Mouse (Mus musculus): ENCODE measurements around the gene Frmpd2.

The Frmpd2 gene

DNA sequence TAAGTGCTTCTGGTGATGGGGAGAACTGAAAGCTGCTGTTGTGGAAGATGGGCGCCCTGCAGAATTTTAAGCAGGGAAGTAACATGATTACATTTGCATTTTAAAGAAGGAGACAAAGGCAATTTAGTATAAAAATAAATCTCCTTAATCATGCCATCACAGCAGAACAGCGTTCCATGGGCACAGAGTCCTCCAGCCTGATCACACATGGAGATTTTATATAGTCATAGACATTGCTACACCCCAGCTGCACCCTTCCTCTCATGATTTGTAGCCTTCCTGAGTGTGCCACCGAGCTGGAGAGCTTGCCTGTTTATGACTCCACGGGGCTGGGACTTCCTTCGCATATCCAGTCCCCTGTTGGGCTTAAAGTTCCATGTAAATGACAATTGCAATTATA lies 42.4 kb downstream of the Frmpd2 start:
- no peak for DNase-seq

DNA sequence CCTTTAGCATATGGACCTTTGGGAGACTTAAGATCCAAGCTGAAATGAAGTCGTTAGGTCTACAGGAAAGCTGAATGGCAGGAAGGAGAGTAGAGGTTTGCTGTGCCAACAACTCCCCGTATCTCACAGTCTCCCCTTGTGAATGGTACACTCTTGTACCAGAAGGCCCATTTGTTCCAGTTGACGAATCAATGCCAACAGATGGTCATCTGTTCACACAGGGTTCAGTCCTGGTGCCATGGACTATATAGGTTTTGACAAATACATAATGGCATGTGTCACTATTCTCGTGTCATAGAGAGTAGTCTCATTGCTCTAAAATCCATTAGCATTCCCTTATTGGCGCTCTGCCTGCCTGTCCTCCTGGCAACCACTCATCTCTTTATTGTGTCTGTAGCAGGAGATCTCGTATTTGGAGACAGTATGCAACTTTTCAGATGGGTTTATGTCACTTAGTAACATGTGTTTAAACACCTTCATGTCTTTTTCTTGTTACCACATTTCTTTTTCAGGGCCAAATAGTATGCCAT lies 43.3 kb downstream of the Frmpd2 start:
- no peak for DNase-seq

DNA sequence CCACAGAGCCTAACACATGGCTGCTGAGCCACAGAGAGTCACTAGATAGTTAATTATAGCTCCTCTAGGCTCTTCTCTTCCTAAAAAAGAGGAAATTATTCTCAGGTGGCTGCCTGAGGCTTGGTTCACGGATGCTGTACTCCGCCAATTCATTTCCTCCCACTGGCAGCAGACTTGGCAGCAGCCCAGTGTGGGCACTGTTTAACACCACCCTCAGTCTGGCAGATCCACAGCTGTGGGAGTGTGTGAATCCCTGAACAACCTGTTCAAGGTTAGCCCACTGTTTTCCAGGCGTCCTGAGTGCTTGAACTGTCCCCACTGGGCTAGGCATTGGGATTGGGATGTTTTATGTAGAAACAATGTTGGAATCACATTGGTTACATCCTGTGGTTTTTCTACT lies 50.0 kb downstream of the Frmpd2 start:
- no peak for DNase-seq

DNA sequence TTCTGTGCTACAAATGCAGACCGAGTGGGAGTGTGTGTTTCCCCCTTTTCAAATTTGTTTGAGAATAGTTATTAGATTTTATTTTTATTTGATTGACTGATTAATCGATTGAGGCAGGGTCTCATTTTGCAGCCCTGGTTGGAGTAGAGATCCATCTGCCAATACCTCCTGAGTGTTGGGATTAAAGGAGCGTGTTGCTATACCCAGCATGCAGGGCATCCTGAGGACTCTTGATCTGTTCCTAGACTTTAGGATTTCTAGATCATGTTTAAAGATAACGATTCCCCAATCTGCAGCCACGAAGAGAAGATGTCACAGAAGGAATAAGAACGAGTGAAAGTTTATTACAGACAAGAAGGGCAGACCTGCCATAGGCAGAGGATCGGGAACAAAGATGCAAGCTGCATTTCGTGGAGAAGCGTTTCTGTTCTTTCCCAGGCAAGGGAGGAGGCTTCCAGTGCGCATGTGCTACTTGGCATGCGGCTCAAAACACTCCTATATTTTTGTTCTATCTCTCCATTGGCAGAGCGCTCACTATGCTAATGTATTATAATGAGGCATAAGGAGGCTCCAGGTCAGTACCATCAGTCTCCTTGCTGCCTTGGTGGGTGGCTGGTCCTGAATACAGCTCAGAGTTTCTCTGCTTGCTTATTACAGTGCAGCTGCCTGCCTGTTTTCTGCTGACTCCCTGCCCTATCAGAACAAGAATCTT lies 53.9 kb downstream of the Frmpd2 start:
- DNase-seq, result no peak

DNA sequence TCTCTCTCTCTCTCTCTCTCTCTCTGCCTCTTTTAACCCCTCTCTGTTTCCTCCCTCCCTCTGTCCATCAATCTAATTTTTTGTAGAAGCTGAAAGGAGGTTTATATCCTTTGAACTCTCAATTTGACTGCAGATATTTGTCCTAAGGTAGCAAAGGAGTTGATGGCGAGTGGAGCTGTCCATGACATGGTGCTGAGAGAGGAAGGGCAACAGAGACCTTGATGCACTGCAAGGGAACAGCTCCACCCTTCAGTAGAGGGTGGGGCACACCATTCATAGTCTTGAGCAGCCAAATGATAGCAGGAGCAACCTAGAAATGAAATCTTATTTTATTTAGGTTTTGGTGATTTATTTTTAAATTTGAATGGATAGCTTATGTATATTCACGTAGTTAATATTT lies 55.1 kb downstream of the Frmpd2 start:
- no peak for DNase-seq

DNA sequence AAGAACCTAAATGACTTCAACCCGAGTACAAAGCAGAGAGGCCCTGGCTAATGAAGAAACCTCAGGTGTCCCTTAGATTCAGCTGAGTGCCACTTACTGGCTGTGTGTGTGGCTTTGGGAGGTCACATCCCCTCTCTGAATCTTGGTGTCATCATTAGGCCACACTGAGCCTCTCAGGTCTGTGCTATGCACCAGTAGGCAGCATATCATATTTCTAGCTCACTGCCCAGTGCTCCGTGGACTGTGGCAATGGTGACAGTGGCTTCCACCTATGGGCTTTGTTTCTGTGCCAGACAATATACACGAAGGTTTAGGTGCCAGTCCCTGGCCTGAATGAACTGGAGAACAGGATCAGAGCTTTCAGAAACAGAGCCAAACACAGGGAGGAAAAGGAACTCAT lies 56.4 kb downstream of the Frmpd2 start:
- no peak for DNase-seq

DNA sequence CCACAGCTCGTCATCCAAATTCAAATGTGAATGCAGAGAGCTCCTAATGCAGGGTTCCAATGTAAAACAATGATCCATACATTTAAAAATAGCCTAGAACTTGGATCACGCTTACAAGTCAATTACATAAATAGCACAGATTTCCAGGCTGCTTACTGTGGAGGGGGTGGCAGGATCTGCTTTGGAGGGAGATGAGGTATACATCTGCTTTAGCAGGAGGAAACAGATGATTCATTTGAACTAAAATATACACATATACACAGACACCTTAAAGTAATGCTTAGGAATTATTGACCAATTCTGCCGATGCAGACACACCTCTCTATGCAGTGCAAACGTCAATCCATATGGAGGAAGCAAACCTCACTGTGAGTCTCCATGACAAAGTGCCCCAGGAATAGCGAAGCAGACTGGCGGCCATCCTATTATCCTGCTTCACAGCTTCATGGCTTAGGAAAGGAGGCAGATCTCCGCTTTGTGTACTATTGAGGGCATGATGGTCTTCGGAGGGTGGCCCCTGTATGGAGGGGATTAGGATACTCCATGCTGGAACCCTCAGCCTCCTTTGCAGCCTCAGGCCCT lies 59.9 kb downstream of the Frmpd2 start:
- DNase-seq, result no peak

DNA sequence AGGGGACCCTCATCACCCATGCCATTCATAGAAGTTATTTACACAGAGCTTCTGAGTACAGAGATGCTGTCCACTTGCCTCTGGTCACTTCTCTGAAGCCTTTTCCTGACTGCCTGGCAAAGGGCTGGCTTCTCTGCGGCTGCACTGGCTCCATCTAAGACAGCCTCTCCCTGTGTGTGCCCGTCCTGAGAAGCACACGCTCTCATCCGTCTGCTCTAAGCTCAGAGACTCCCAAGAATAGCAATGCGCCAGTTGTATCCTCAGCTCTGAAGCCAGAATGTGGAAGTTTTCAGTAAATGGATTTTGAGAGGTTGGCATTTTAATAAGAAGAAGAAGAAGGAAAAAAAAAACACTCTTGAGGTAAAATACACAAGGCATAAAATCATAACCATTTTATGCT lies 61.3 kb downstream of the Frmpd2 start:
- no peak for DNase-seq

DNA sequence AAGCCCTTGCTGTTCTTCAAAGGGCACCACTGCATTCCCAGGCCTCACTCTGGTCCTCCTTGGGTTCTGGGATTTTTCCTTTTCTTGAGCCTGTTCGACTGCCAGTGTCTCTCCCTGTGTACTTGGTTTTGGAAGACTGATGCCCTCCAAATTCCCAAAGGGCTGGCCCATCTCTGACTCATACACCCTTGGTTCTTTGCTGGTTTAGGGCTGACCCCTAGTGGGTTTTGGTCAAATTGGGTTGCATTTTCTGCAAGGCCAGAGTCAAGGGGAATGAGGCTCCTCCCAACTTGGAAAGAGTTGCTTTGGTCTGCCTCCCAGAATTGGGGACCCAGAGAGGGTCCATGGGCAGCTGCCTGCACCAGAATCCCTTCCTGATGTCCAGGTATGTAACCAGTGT lies 62.0 kb downstream of the Frmpd2 start:
- DNase-seq, result no peak

DNA sequence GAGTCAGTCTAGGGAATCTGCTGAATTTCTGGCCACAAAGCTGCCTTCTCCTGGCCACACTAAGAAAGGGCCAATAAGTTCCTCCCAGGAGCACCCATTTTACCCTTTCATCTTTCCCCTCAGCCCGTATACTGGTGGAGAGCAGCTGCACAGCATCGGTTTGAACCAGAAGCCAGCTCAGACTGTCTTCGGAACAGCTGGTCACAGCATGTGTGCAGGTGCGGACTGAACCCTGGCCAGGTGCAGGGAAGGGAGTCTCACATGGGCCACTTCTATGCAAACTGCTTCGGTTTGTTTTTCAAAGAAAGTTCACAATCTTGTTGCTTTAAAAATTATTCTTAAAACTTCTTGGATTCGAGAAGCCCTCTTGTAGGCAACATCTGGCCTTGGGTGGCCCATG lies 63.8 kb downstream of the Frmpd2 start:
- DNase-seq, result no peak

DNA sequence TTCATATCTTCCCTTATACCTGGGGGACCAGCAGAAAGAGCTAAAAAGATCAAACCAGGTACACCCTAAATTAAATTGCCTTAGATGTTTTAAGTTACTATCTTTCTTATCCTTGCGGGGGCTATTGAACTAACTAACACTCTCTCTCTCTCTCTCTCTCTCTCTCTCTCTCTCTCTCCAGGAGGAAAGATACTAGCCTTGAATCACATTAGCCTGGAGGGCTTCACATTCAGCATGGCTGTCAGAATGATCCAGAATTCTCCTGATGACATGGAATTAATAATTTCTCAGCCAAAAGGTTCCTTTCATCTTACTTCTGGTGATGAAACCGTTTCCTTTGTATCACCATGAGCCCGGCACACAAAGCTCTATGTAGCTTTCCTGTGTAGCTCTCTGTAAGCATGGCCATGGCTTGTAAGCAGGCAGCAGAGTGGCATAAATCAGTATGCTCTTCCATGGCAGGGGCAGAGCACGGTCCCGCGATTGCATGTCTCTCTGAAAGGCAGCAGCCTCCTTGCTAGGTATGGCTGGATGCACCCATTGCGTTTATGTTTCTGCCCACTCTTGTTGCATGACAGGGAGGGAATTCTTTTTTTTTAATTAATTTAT lies 68.2 kb downstream of the Frmpd2 start:
- DNase-seq, result no peak

DNA sequence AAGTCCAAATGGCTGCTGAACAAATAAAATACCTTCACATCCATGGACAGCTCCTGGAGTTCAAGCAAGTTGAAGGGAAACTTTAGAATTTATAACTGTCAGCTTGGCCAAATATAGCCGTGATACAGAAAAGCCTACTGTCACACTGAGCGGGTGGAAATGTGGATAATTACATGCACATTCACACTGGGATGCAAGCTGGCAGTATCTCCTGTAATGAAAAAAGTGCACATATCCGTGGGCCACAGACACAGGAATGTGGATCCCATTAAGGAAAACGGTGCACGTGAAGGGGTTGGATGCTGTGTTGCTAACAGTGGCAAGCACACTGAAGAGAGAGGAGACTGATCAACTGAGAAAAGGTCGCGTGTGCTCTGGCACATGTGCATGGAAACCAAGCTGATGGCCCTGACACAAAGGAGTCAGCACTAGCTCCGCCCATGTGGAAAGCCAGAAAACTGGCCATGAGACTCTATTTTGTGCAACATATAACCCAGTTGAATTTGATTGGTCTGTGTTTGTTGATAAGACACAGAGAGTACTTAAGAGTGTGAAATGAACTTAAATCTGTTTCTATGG lies 74.2 kb downstream of the Frmpd2 start:
- DNase-seq, result no peak

DNA sequence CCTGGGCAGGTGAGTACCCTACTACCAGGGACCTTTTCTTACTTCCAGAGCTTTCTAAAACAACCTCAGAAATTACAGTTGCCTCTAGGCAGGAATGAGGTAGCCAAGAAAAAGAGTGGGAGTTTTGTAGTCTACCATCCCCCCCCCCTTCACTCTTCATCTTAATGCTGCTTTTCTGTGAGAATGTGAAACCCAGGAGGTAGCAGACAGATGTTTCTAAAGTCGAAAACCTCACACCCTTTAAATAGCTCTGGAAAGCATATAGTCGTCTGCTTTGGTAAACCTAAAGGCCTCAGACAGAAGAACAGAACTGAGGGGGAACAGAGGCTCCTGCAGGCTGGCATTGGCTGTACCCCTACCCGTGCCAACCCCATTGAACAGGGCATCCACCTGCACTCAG lies 77.2 kb downstream of the Frmpd2 start:
- DNase-seq, result no peak

DNA sequence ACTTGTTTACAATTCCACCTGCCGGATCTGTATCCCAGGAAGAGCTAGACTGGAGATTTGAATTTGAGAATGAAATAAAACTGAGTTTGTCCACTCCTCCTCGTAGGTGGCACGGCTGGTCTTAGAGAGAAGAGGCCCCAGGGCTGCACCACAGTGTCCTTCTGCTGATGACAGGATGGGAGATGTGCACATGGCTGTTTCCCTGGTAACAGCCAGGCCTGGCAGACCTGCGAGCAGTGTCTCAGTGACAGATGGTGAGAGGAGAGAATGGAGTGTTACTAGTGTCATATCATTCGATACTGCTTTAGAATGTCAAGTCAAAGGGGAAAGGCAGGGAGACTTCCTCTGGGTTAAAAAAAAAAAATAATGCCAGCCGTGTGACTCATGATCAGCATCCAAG lies 78.4 kb downstream of the Frmpd2 start:
- DNase-seq, result no peak

DNA sequence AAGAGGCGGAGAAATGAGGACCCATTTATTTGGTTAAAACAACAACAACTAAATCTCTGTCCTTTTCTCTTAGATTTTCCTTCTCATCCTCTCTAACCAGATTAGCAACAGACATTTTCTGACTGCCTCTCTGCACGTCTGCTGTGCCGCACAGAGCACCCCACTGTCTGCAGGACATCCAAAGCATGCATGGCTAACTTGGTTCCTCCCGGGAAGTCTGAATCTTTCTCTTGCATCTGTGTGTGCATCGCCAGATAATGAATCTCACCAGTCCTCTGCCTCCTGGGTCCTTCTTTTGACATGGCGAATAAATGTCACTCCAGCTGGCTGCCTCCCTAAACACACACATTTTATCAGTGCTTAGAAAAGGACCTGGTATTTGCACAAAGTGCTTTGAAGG lies 99.2 kb downstream of the Frmpd2 start:
- no peak for DNase-seq

DNA sequence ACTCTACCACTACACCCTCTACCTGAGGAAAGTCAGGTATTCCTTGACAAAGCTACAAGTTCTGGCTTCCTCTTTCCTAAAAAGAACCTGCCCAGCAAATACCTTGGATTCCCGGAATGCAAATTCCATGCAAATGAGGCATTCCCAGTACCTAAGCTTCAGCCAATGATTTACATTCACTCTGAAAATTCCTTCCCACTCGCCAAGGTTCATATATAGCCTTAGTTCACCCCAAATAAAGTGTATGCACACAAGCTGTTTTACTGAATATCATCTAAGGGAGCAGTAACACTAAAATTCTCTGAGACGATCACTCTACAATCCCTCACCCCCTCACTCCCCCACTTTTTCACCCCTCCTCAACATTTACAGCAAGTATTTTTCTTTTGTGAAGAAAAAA lies 102.1 kb downstream of the Frmpd2 start:
- DNase-seq, result no peak

DNA sequence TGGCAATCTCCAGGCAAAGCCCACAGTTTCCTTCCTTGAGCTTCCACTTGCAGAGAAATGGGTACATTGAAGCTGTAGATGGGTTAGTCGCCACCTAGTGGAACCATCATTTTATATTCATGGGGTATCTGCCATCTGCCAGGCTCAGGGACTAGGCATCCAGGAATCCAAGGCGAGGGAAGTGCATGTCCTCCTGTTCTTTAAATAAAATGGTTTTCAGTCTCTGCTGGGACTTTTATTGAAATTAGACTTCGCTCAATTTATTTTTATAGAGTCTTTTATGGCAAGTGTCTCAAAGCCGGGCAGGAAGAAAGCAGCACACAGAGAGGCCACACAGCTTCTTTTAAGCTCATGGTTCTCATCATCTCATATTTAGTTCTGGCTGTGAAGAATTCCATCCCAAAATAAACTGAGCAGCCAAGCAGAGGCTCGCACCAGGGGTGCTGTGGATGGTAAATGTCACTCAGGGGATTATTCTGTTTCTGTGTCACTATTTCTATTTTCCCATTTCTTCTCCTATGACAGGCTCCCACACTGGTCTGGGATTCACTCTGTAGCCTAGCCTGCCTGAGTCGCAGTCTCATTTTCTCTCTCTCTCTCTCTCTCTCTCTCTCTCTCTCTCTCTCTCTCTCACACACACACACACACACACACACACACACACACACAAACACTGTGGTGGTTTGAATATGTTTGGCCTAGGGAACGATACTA lies 108.4 kb downstream of the Frmpd2 start:
- no peak for DNase-seq

DNA sequence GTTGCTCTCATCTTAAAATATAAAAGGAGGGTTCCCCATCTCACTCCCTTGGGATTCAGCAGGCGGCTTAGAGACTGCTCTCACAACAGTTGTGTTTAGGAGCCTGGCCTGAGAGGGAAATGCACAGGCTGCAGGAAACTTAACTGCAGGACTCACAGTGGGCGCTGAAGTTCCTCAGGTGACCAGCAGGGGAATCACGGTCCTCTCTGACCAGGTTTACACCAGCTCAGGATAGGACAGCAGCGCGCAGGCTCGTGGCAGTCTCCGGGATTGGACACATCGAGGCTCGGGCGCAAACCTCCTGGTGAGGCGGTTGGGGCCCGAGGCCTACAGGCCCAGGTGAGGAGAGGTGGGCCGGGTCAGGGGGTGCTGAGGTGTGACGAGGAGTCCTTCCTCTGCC lies 117.5 kb downstream of the Frmpd2 start, which contains the start of gene Ptpn20:
Gene Ptpn20, plus strand, starts transcription at position 257 of the 400 bp plus-strand sequence.
- no peak for DNase-seq

DNA sequence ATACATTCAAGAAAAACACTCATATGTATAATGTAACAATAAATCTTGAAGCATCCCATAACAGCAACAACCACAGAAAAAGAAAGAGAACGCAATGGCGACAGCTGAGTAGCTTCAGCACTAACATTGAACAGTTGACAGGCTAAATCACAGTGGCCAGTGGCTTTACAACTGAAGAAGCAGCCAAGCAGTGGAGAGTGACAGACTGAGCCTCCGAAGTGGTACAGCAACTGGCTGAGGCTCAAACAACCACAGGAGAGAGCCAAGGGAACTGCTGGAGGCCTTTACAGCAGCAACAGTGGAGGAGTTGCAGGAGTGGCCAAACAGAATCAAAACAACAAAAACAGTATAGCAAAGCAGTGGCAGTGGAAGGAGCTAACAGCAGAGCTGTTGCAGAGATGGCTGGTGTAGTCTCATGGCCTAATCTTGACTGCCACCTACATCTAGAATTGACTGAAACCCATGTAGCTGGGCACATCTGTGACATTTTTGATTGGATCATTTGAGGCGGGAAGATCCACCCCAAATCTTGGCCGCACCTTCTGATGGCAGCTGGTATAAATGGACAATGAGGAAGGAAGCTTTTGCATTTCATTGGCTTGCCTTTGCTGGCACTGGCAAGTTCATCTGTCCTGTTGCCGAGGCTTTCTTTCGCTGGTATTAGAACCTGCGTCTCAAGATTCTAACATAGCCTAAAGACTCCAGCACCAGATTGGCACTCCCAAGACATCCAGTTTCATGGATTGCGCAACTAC lies 127.1 kb downstream of the Frmpd2 start:
- no peak for DNase-seq

DNA sequence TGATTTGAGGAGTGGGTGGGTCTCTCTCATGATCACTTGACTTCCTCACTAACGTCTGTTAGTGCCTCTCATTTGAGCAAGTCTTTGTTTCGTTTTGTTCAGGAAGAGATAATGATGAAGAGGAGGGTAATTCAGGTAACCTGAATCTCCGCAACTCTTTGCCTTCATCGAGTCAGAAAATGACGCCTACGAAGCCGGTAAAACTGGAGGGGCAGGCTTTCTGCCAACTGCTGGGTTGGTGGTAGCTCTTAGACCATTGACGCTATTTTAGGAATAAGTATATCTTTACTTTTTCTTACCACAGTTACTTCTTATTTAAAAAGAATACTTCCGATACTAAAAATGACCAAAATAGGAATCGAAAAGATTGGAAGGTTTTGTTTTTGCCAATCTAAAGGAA lies 135.9 kb downstream of the Frmpd2 start:
- DNase-seq, result no peak
